Mouse (Mus musculus) heart, adult 2 months (tissue): ENCODE data around the gene Ptpre. TPM values are rescaled to one million over a fixed set of nuclear protein-coding genes. Genes with fewer than 3 reads are reported as not detected.
A peak's percentile ranks its signal among the peaks of the same experiment; 100 is the strongest.

Experiments used
- DNase-seq, 2 experiments: peaks; one replicate each; pipeline ENCODE4 v3.0.0; 2021
- H3K27ac ChIP-seq: fragments of 200-600 bp; 2 replicates; pipeline ENCODE4 v1.8.1; 2022
- H3K27me3 ChIP-seq: fragments of 200-500 bp; 2 replicates; pipeline ENCODE4 v1.6.1; 2012; ENCODE audit warnings: mild to moderate bottlenecking, low read length, inconsistent platforms, mixed read lengths; ENCODE audit not compliant: control insufficient read depth, insufficient read depth
- H3K36me3 ChIP-seq: fragments of 200-500 bp; 2 replicates; pipeline ENCODE4 v1.6.1; 2012; ENCODE audit warnings: low read length, inconsistent platforms; ENCODE audit not compliant: control insufficient read depth, insufficient read depth
- H3K4me1 ChIP-seq: fragments of 200-500 bp; 2 replicates; pipeline ENCODE4 v1.6.1; 2011; ENCODE audit warnings: low read length; ENCODE audit not compliant: control insufficient read depth, insufficient read depth
- H3K4me3 ChIP-seq: fragments of 200-600 bp; 2 replicates; pipeline ENCODE4 v1.8.1; 2022
- H3K79me2 ChIP-seq: fragments of 200-500 bp; replicated peaks from 2 replicates; pipeline ENCODE4 v1.6.1; 2012; ENCODE audit warnings: mild to moderate bottlenecking, inconsistent platforms, low read length, moderate library complexity, mixed read lengths; ENCODE audit not compliant: control insufficient read depth, insufficient read depth
- H3K9ac ChIP-seq: fragments of 200-500 bp; 2 replicates; pipeline ENCODE4 v1.6.1; 2012; ENCODE audit warnings: low read depth, mild to moderate bottlenecking, control low read depth, inconsistent platforms, low read length, mixed read lengths
- CTCF ChIP-seq: fragments of 200-600 bp; IDR thresholded peaks from 2 replicates; pipeline ENCODE4 v1.8.1; 2022; ENCODE audit warnings: antibody characterized with exemption, mild to moderate bottlenecking, moderate library complexity
- EP300 ChIP-seq: fragments of 200-500 bp; IDR thresholded peaks from 2 replicates; pipeline ENCODE4 v1.6.1; 2011; ENCODE audit warnings: low read depth, low read length, control low read depth; ENCODE audit not compliant: insufficient read depth
- POLR2A ChIP-seq: fragments of 200-500 bp; IDR thresholded peaks from 2 replicates; pipeline ENCODE4 v1.6.1; 2011; ENCODE audit warnings: mild to moderate bottlenecking, low read depth, low read length, control low read depth; ENCODE audit not compliant: insufficient read depth
- WGBS: fragments of 180-500 bp; shearing (Covaris S2); methylation state at CpG from one replicate; pipeline ENCODE4 v1.1.7; 2018; 5-methylcytosine and 5-hydroxymethylcytosine counted together
- intact Hi-C: fragments of 180-260 bp; cut with DNase I; formaldehyde crosslinking; loops from one replicate; pipeline ENCODE4 v1.15.1; 2025
- polyA plus RNA-seq: library from polyadenylated mRNA; depleted of rRNA; stranded (reverse); fragments of >200 nt; gene quantifications from 2 replicates; pipeline ENCODE4 v1.2.3, GENCODE M21; 2012
- total RNA-seq, 2 experiments: library from RNA; stranded (reverse); gene quantifications; 2 replicates each; pipeline ENCODE4 v1.2.3; 2021

Ptpre gene
- total and polyA plus RNA-seq, 3 experiments: 2.8 to 4.1 (median 3.1) TPM

- Histone ChIP-seq H3K27ac (peak overlapping the region; percentile 64), H3K9ac (peak overlapping the region; percentile 77), H3K27me3 (no peaks in the 10 kb centered on the region), H3K79me2 (no peaks in the 10 kb centered on the region), H3K4me1 (no peaks in the 10 kb centered on the region), H3K4me3 (peak overlapping the region; percentile 75), H3K36me3 (no peaks in the 10 kb centered on the region)
- TF ChIP-seq CTCF (no peak), EP300 (no peak), POLR2A (no peak)
- intact Hi-C loops: loop anchor here (1.0 to 5.0 kb wide), 5 partner anchors 79 to 199 kb away; no protein-coding TSS in a partner anchor
- peak in 1 of 2 experiments; percentile 19 for DNase-seq
- WGBS: 2% methylated on average over 70 of the region's 71 CpGs
These were observed 864 bp downstream of the Ptpre start for GRCm38 (mm10) chr7:135537948-135538741.

DNA sequence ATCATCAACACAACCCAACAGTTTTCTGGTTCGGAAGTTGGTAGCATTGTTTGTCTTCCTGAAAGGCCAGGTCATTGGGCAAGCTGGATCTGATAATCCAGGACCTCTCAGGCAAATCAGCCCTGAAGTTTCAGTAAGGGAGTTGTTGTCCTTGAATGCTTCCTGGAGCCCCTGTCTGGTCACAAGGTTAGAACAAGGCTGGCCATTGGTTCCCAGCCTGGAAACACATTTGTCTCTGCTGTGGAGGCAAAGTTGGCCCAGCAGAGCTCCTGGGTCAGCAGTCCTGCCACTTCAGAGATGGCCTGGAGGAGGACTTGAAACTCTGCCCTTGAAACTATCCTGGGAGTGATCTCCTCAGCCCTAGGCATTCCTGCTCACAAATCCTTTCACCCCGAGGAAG lies 2.1 kb downstream of the Ptpre start:
- Histone ChIP-seq H3K27me3 (no peaks in the 10 kb centered on the region), H3K4me3 (no peak overlapping the region), H3K79me2 (no peaks in the 10 kb centered on the region), H3K4me1 (no peaks in the 10 kb centered on the region), H3K36me3 (no peaks in the 10 kb centered on the region), H3K9ac (no peak overlapping the region), H3K27ac (no peak overlapping the region)
- 70% methylated on average over 2 of the region's 2 CpGs for WGBS
- intact Hi-C loops: loop anchor here (5.0 kb wide), 1 partner anchor 198 kb away; no protein-coding TSS in a partner anchor
- no peak for TF ChIP-seq EP300
- TF ChIP-seq CTCF: no peak
- TF ChIP-seq POLR2A: no peak
- no peak for DNase-seq

DNA sequence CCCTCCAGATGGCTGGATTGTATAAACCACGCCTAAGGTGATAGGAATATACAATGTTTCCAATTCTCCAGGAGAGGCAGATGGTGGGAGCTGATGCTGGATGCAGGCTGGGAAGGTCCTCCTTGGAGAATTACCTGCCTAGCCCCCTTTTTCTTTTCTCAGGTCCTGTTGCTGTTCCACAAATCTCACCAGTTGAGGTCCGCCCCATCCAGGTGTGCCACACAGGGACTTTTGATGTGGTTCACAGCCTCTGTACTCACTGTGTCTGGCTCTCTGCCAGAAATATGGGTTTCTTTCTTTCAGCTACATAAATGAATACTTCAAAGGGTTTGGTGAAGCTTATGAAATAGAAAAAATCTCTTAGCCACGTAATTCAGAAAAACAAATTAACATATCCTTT lies 5.0 kb downstream of the Ptpre start:
- intact Hi-C loops: no loop called here
- TF ChIP-seq POLR2A (no peak), CTCF (no peak), EP300 (no peak)
- Histone ChIP-seq H3K9ac (no peak overlapping the region), H3K36me3 (no peaks in the 10 kb centered on the region), H3K79me2 (no peaks in the 10 kb centered on the region), H3K4me1 (no peaks in the 10 kb centered on the region), H3K27ac (no peak overlapping the region), H3K4me3 (no peak overlapping the region), H3K27me3 (no peaks in the 10 kb centered on the region)
- 81% methylated on average over 3 of the region's 3 CpGs for WGBS
- DNase-seq: no peak

DNA sequence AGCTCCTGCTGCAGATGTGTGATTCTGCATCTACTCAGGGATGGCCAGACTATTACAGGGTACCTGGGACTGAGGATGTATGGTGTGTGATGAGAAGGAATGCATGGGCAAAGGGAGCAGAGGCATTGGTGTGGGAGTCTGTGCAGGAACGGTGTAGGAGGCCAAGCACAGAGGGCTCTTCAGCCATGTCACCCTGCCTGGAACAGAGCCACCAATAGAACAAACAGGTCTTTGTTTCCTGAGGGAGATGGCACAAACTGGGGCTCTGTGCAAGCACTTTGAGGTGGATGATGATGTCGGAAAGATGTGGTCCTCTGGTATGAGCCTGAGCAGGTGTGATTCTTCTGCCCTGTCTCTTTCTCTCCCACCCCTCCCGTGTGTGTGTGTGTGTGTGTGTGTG lies 5.8 kb downstream of the Ptpre start:
- TF ChIP-seq CTCF: no peak
- TF ChIP-seq EP300: no peak
- 73% methylated on average over 3 of the region's 3 CpGs for WGBS

DNA sequence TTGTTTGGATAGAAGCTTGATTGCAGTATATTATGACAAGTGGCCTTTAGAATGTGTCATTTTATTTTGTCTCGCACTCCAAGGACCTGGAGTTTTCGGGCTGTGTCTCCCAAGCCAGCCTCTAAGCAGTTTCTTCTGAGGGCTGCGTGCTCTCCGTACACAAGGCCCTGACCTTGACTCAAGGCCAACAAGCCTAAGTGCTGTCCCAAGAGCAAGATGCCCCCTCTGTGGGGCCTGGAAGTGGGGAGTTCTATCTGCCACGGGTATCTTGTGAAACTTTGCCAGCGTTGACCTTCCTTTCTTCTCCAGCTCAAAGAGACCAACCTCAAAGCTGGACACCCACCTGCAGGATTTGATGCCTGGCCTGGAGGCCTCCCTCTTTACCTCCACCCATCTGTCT lies 7.0 kb downstream of the Ptpre start:
- Histone ChIP-seq H3K9ac (no peak overlapping the region), H3K27me3 (no peaks in the 10 kb centered on the region), H3K4me1 (no peaks in the 10 kb centered on the region), H3K79me2 (no peaks in the 10 kb centered on the region), H3K4me3 (no peak overlapping the region), H3K27ac (no peak overlapping the region), H3K36me3 (no peaks in the 10 kb centered on the region)
- no peak for DNase-seq
- 79% methylated on average over 6 of the region's 6 CpGs for WGBS
- no peak for TF ChIP-seq CTCF
- TF ChIP-seq POLR2A: no peak
- no peak for TF ChIP-seq EP300
- intact Hi-C loops: no loop called here

More for the DNA sequence above, 5.8 kb downstream of the Ptpre start:
- Histone ChIP-seq H3K36me3 (no peaks in the 10 kb centered on the region), H3K9ac (no peak overlapping the region), H3K27ac (no peak overlapping the region), H3K4me1 (no peaks in the 10 kb centered on the region), H3K4me3 (no peak overlapping the region), H3K27me3 (no peaks in the 10 kb centered on the region), H3K79me2 (no peaks in the 10 kb centered on the region)
- no peak for DNase-seq
- intact Hi-C loops: no loop called here

GRCm38 (mm10) chr7:135545957-135546356 lies 8.7 kb downstream of the Ptpre start:
- DNase-seq: no peak
- no peak overlapping the region for H3K9ac ChIP-seq
- H3K4me3 ChIP-seq: no peak overlapping the region
- H3K27me3 ChIP-seq: no peaks in the 10 kb centered on the region
- no peaks in the 10 kb centered on the region; the same call in 1 of the 2 replicates for H3K4me1 ChIP-seq
- H3K36me3 ChIP-seq: no peaks in the 10 kb centered on the region
- H3K27ac ChIP-seq: no peak overlapping the region
- WGBS: 70% methylated on average over 7 of the region's 7 CpGs
- TF ChIP-seq EP300: no peak
- TF ChIP-seq POLR2A: no peak
- no peak for TF ChIP-seq CTCF
- intact Hi-C loops: no loop called here
- no peaks in the 10 kb centered on the region for H3K79me2 ChIP-seq
